7 mouse cellular contexts compared by ENCODE assay signal in genomic region chr1:132520764-132521163, GRCm38 (mm10). TPM values are rescaled to one million over a fixed set of nuclear protein-coding genes. Genes with fewer than 3 reads are reported as not detected.
DNase-seq lines count a peak whose midpoint lies in the region; ATAC-seq and TF ChIP-seq lines count a peak whose summit lies in the region.

No protein-coding gene starts in this region.

- peak; percentile 65 for DNase-seq in urinary bladder, postnatal 14 days (ENCODE audit: low spot score)
- DNase-seq in urinary bladder, adult 2 months (ENCODE audit: low spot score): no peak
- peak; percentile 28 for DNase-seq in c-Kit-positive CD71-positive TER-119-positive erythroid progenitor cells, embryonic 14.5 days (ENCODE audit: low spot score)
- peak; percentile 74 for DNase-seq in gastrocnemius, postnatal 14 days
- DNase-seq in kidney, postnatal 0 days (ENCODE audit: low spot score): peak; percentile 87
- DNase-seq in lung, postnatal 0 days (ENCODE audit: low spot score): peak; percentile 89
- DNase-seq in spleen, postnatal 36 days (ENCODE audit: low spot score in 2 of 2): peak; percentile 68

- intact Hi-C loops in gastrocnemius, postnatal 14 days (cut with DNase I; ENCODE audit: low total_unique reads): loop anchor here (10.0 kb wide), 1 partner anchor 184 kb away; no protein-coding TSS in a partner anchor

- no peak for TF ChIP-seq EP300 in lung, postnatal 0 days (IDR thresholded peaks at IDR 0.05)

- peak; percentile 54; the same call in 1 of the 2 replicates for TF ChIP-seq CTCF in kidney, postnatal 0 days (IDR thresholded peaks at IDR 0.05; ENCODE audit: low read depth)
- peak; percentile 61 for TF ChIP-seq CTCF in lung, postnatal 0 days (IDR thresholded peaks at IDR 0.05)

- H3K27me3 ChIP-seq in kidney, postnatal 0 days (ENCODE audit: insufficient read depth, low read length): no peaks in the 10 kb centered on the region
- H3K27me3 ChIP-seq in lung, postnatal 0 days (replicated peaks; ENCODE audit: insufficient read depth, low read length): 0 out of 2 replicates have a peak, but pooled peaks cover 3% of the 10 kb centered on the region

- 14% methylated on average over 4 of the region's 6 CpGs for WGBS in kidney, postnatal 0 days
- 38% methylated on average over 2 of the region's 6 CpGs for WGBS in lung, postnatal 0 days

- H3K4me3 ChIP-seq in kidney, postnatal 0 days (replicated peaks; ENCODE audit: low read depth, low read length): no peak overlapping the region
- no peak overlapping the region for H3K4me3 ChIP-seq in lung, postnatal 0 days (ENCODE audit: low read depth, low read length)

- no peak overlapping the region for H3K4me2 ChIP-seq in kidney, postnatal 0 days (ENCODE audit: low read length)
- no peak overlapping the region for H3K4me2 ChIP-seq in lung, postnatal 0 days (replicated peaks; ENCODE audit: low read depth, low read length)

- H3K4me1 ChIP-seq in kidney, postnatal 0 days (replicated peaks; ENCODE audit: insufficient read depth, low read length): no peaks in the 10 kb centered on the region
- H3K4me1 ChIP-seq in lung, postnatal 0 days (ENCODE audit: insufficient read depth, low read depth, low read length): no peaks in the 10 kb centered on the region

- H3K9me3 ChIP-seq in kidney, postnatal 0 days (replicated peaks; ENCODE audit: low read length): no peaks in the 10 kb centered on the region
- H3K9me3 ChIP-seq in lung, postnatal 0 days (ENCODE audit: low read length): no peaks in the 10 kb centered on the region

- ATAC-seq in kidney, postnatal 0 days (replicated peaks; ENCODE audit: low FRiP score, low read depth): peak; percentile 71
- ATAC-seq in lung, postnatal 0 days: peak; percentile 88

- H3K9ac ChIP-seq in kidney, postnatal 0 days (ENCODE audit: low read depth, low read length): no peak overlapping the region
- no peak overlapping the region for H3K9ac ChIP-seq in lung, postnatal 0 days (replicated peaks; ENCODE audit: low read depth)

- H3K27ac ChIP-seq in kidney, postnatal 0 days: no peak overlapping the region
- H3K27ac ChIP-seq in lung, postnatal 0 days (ENCODE audit: low read length): no peak overlapping the region

- H3K36me3 ChIP-seq in kidney, postnatal 0 days (ENCODE audit: insufficient read depth, low read length): no peaks in the 10 kb centered on the region
- H3K36me3 ChIP-seq in lung, postnatal 0 days (ENCODE audit: insufficient read depth, low read length): no peaks in the 10 kb centered on the region

RNA-seq across cellular contexts. Expression of gene Tmem81, which starts 14.7 kb away (rescaled TPM):
- polyA plus RNA-seq in urinary bladder, adult 2 months (2012; rRNA removed): 6.3 and 6.5 TPM in 2 replicates
- 1 to 10 TPM in 1 of 2 experiments, under 1 TPM in 1; 0.84 to 1.0 TPM for total RNA-seq in gastrocnemius, postnatal 14 days (2021)
- 0.99 and 1.3 TPM in 2 replicates for polyA plus RNA-seq in kidney, postnatal 0 days (2015; fragmentation: Nextera tagmentation; extraction: Ambion mirVana)
- polyA plus RNA-seq in lung, postnatal 0 days (2015; fragmentation: Nextera tagmentation; extraction: Ambion mirVana): 1.3 and 1.7 TPM in 2 replicates

RNA-seq across cellular contexts. Expression of gene Cntn2, which starts 22.3 kb away (rescaled TPM):
- polyA plus RNA-seq in urinary bladder, adult 2 months (2012; rRNA removed): 0.03 and 0.04 TPM in 2 replicates
- under 1 TPM; 0.04 to 0.18 TPM for total RNA-seq in gastrocnemius, postnatal 14 days (2021)
- polyA plus RNA-seq in kidney, postnatal 0 days (2015; fragmentation: Nextera tagmentation; extraction: Ambion mirVana): 0.13 TPM in 2 replicates
- 0.02 and 0.04 TPM in 2 replicates for polyA plus RNA-seq in lung, postnatal 0 days (2015; fragmentation: Nextera tagmentation; extraction: Ambion mirVana)

RNA-seq across cellular contexts. Expression of gene Rbbp5, which starts 43.6 kb away (rescaled TPM):
- 29.5 and 31.6 TPM in 2 replicates for polyA plus RNA-seq in urinary bladder, adult 2 months (2012; rRNA removed)
- total RNA-seq in gastrocnemius, postnatal 14 days (2021): 10 to 100 TPM; 17.1 to 17.4 TPM
- 29.7 and 30.1 TPM in 2 replicates for polyA plus RNA-seq in kidney, postnatal 0 days (2015; fragmentation: Nextera tagmentation; extraction: Ambion mirVana)
- 16.5 and 18.6 TPM in 2 replicates for polyA plus RNA-seq in lung, postnatal 0 days (2015; fragmentation: Nextera tagmentation; extraction: Ambion mirVana)
